Comparison of ENCODE assay signal across 27 mouse cellular contexts in genomic region chr6:11547318-11547717, GRCm38 (mm10).
DNase-seq lines count a peak whose midpoint lies in the region; ATAC-seq lines count a peak whose summit lies in the region.
"Had no signal": no experiment of that assay in that cellular context is flagged by ENCODE, and none has a peak within 500 bp of the region (broad histone marks: within the 10 kb centered on the region; RNA-seq: fewer than 3 reads in every experiment).

No protein-coding gene starts in this region.

- no peak overlapping the region for H3K9ac ChIP-seq in kidney, embryonic 16.5 days (replicated peaks; ENCODE audit: low read length)
- H3K9ac ChIP-seq: embryonic facial prominence, embryonic 13.5 days; embryonic facial prominence, embryonic 15.5 days; forebrain, embryonic 12.5 days had no signal

- peak; percentile 77 for ATAC-seq in common myeloid progenitor, adult 5-6 weeks (replicated peaks; ENCODE audit: low read depth, poor library complexity, severe bottlenecking)
- peak; percentile 53 to 56 for ATAC-seq in hematopoietic stem cell, adult 5-6 weeks (replicated peaks in 1 of 2; ENCODE audit: insufficient read depth in 1 of 2, low FRiP score in 2 of 2, low TSS enrichment in 1 of 2, low read depth in 1 of 2, poor library complexity in 2 of 2, severe bottlenecking in 2 of 2)
- ATAC-seq in cerebellum, adult (ENCODE audit: insufficient number of reproducible peaks, low FRiP score, low TSS enrichment): no peak
- no peak for ATAC-seq in kidney, embryonic 16.5 days (ENCODE audit: low FRiP score, low TSS enrichment)
- ATAC-seq: activated CD4-positive, CD25-positive, alpha-beta regulatory T cell, adult 4 months; CD4-positive, CD25-positive, alpha-beta regulatory T cell, adult 4 months; forebrain, embryonic 14.5 days; forebrain, embryonic 16.5 days; Patski had no signal

- H3K4me2 ChIP-seq in kidney, embryonic 16.5 days (replicated peaks; ENCODE audit: low read depth, low read length): no peak overlapping the region
- H3K4me2 ChIP-seq: embryonic facial prominence, embryonic 13.5 days; embryonic facial prominence, embryonic 15.5 days; forebrain, embryonic 12.5 days had no signal

- DNase-seq in spleen, postnatal 14 days (ENCODE audit: low spot score in 2 of 2): no peak
- DNase-seq: adrenal gland, adult 8-10 months; adrenal gland, postnatal 14 days; adrenal gland, postnatal 36 days; B cell, adult 2 months; cerebellum, adult 11-12 months; cerebellum, adult 2 months; cerebellum, adult 9-10 months; cerebellum, postnatal 10 days; cerebellum, postnatal 25 days; embryo, embryonic 11 days had no signal

- H3K27me3 ChIP-seq in kidney, embryonic 16.5 days (ENCODE audit: insufficient read depth, low read length): no peaks in the 10 kb centered on the region
- H3K27me3 ChIP-seq: CH12.LX; embryonic facial prominence, embryonic 13.5 days; embryonic facial prominence, embryonic 15.5 days; forebrain, embryonic 12.5 days; Patski had no signal

- no peak overlapping the region for H3K27ac ChIP-seq in kidney, embryonic 16.5 days (ENCODE audit: low read length)
- H3K27ac ChIP-seq: embryonic facial prominence, embryonic 13.5 days; embryonic facial prominence, embryonic 15.5 days; forebrain, embryonic 10.5 days; forebrain, embryonic 12.5 days had no signal

- no peaks in the 10 kb centered on the region for H3K9me3 ChIP-seq in kidney, embryonic 16.5 days (ENCODE audit: low read length)
- H3K9me3 ChIP-seq: embryonic facial prominence, embryonic 13.5 days; embryonic facial prominence, embryonic 15.5 days; forebrain, embryonic 10.5 days; forebrain, embryonic 12.5 days had no signal

- H3K36me3 ChIP-seq in kidney, embryonic 16.5 days (ENCODE audit: insufficient read depth, low read length): no peaks in the 10 kb centered on the region
- H3K36me3 ChIP-seq: embryonic facial prominence, embryonic 13.5 days; embryonic facial prominence, embryonic 15.5 days; forebrain, embryonic 10.5 days; forebrain, embryonic 12.5 days; G1E had no signal

- H3K4me3 ChIP-seq in kidney, embryonic 16.5 days (ENCODE audit: low read length): no peak overlapping the region
- H3K4me3 ChIP-seq: embryonic facial prominence, embryonic 13.5 days; embryonic facial prominence, embryonic 15.5 days; erythroblast, embryonic 14.5 days; forebrain, embryonic 10.5 days; forebrain, embryonic 12.5 days had no signal

- H3K4me1 ChIP-seq in kidney, embryonic 16.5 days (ENCODE audit: insufficient read depth, low read length): no peaks in the 10 kb centered on the region
- H3K4me1 ChIP-seq: embryonic facial prominence, embryonic 13.5 days; embryonic facial prominence, embryonic 15.5 days; forebrain, embryonic 10.5 days; forebrain, embryonic 12.5 days had no signal

Comparison
In these comparisons a context has a peak if more than half of its experiments do, and no peak if none do; other contexts are left out.
1. ATAC-seq: peak in common myeloid progenitor, adult 5-6 weeks (single experiment) and hematopoietic stem cell, adult 5-6 weeks (2 of 2); none in cerebellum, adult (single experiment) and kidney, embryonic 16.5 days (single experiment).